Mouse (Mus musculus) G1E (cell line): ENCODE data around the gene Gtf3a.

ENCODE experiments used
- GATA1 ChIP-seq: IDR thresholded peaks from 2 replicates; pipeline ENCODE4 v1.6.1; 2012; ENCODE audit warnings: borderline replicate concordance, low read length, inconsistent platforms, mixed read lengths
- GATA2 ChIP-seq: IDR thresholded peaks from 2 replicates; pipeline ENCODE4 v1.6.1; 2012; ENCODE audit warnings: low read depth, low read length, inconsistent platforms, borderline replicate concordance
- POLR2AphosphoS5 ChIP-seq: IDR thresholded peaks from 2 replicates; pipeline ENCODE4 v1.6.1; 2012; ENCODE audit warnings: low read depth, low read length, inconsistent platforms; ENCODE audit not compliant: insufficient replicate concordance

DNA sequence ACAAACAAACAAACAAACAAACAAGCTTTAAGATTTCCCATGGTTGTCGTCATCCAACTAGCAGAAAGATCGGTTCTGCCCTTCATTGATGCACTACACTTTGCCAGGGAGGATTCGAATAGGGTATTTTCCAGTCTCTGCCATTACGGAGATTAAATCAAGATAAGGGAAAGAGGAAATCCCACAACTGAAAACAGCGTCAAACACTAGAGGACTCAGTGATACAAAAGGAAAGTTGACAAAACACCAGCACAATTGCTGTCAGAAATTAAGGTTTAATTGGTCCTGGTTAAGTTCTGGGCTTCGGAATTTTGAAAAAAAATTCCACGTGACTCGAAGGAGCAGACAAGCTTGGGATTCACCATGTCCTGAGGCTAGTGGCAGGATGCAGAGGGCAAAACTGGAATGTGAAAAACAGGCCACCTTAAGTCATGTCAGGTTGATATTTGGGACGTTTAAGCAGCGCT is 383 bp upstream of the Gtf3a start:
- TF ChIP-seq POLR2AphosphoS5, result no peak
- no peak for TF ChIP-seq GATA1
- TF ChIP-seq GATA2, result no peak
